Mouse (Mus musculus): ENCODE data around the gene Mfsd6l. TPM values are rescaled to one million over a fixed set of nuclear protein-coding genes. Genes with fewer than 3 reads are reported as not detected.

Mfsd6l gene
- polyA plus RNA-seq, 1 experiment from 2014 or later, result 0.27 TPM

DNA sequence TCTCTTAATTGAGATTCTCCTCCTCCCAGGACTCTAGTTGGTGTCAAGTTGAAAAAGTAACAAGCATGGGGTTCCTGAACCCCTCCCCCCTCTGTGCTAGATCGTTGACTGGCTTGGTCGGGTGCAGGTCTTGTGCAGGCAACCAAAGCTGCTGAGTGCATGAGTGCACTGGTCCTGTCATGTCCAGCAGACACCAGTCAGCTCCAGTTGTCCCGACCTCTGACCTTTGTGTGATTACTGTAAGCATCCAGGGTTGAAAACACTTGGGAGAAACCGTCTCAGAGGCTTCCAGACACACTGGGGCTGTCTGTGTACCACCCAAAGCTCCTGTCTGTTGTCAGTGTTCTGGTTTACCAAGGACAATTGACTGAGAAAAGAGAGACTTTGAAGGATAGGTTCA lies 5.6 kb upstream of the Mfsd6l start:
- DNase-seq (ENCODE audit: low spot score), result no peak

DNA sequence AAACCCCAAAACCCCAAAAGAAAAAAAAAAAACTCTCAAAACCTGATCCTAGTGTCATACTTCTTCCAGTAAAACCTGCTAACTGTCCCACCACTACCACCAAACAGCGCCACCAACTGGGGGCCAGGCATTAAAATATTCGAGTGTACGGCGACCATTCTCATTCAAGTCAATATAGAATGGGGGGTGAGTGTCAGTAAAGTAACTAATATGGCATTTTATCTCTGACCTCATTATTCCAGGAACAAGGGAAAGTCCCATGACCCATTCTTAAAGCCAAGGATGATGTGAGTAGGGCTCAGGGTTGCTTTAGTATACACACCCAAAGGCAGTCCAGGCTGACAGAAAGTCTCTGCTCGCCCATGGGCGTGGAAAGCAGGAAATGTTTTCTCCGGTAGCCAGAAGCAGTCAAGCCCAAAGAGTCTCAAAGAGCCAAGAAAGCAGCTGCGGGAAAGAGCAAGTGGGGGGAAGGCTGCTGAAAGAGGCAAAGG lies 2.0 kb upstream of the Mfsd6l start:
- DNase-seq (ENCODE audit: low spot score), result peak; percentile 65

- DNase-seq (ENCODE audit: low spot score), result peak; percentile 27
These were observed 3.6 kb downstream of the Mfsd6l start for GRCm38 (mm10) chr11:68559546-68559945.

- no peak for DNase-seq (ENCODE audit: low spot score)
These were observed 6.3 kb downstream of the Mfsd6l start for GRCm38 (mm10) chr11:68561957-68562950.

GRCm38 (mm10) chr11:68564356-68565031 lies 8.5 kb downstream of the Mfsd6l start:
- no peak for DNase-seq (ENCODE audit: low spot score)

DNA sequence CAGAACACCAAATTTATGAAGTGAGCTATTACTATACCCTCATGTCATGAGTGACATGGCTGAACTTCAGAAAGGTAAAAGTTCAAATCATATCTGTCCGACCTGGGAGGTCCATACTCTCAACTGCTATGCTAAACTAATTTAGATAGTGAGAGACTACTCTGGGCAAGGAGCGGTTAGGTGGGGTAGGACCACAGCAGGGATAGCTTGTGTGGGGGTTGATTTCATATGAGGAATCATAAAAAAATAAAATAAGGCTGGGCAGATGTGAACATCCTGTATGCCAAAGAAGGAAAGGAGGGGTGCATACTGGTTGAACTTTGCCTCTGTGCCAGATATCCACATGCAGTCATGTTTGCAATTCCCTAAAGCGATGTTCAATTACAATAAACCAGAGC lies 9.0 kb downstream of the Mfsd6l start:
- no peak for DNase-seq (ENCODE audit: low spot score)

GRCm38 (mm10) chr11:68566447-68567059 lies 10.6 kb downstream of the Mfsd6l start:
- peak; percentile 60 for DNase-seq (ENCODE audit: low spot score)

DNA sequence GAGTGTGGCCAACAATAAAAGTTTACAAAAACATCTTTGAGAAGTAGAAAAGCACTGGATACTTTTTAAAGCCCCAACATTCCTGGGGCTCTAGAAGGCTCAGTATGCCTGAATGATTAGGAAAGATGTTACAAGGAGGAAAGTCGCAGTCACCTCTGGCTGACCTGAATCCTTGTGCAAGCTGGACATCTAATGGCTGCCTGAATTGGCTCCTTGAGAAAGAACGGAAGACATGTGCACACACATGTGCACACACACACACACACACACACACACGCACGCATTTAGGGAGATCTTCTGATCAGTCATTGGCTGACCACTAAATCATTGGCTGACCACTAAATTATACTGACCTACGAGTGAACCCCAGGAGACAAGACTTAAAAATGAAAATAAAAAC lies 14.9 kb downstream of the Mfsd6l start:
- no peak for DNase-seq (ENCODE audit: low spot score)

DNA sequence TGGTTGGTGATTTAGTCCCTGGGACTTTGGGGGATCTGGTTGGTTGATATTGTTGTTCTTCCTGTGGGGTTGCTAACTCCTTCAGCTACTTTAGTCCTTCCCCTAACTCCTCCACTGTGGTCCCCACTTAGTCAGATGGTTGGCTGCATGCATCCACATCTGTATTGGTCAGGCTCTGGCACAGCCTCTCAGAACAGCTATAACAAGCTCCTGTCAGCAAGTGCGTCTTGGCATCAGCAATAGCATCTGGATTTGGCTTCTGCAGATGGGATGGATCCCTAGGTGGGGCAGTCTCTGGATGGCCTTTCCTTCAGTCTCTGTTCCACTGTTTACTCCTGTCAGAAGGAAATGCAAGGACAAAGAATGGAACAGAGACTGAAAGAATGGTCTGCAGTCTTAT lies 21.1 kb downstream of the Mfsd6l start:
- no peak for DNase-seq (ENCODE audit: low spot score)

GRCm38 (mm10) chr11:68579462-68579881 lies 23.5 kb downstream of the Mfsd6l start:
- no peak for DNase-seq (ENCODE audit: low spot score)

- DNase-seq (ENCODE audit: low spot score), result no peak
These were observed 24.6 kb downstream of the Mfsd6l start for GRCm38 (mm10) chr11:68580566-68580965.

- no peak for DNase-seq (ENCODE audit: low spot score)
These were observed 27.2 kb downstream of the Mfsd6l start for GRCm38 (mm10) chr11:68583225-68583624.

GRCm38 (mm10) chr11:68583906-68584480 lies 28.0 kb downstream of the Mfsd6l start:
- no peak for DNase-seq (ENCODE audit: low spot score)

- DNase-seq (ENCODE audit: low spot score), result peak; percentile 14
These were observed 29.9 kb downstream of the Mfsd6l start for GRCm38 (mm10) chr11:68585890-68586289.

GRCm38 (mm10) chr11:68586721-68587120 lies 30.7 kb downstream of the Mfsd6l start, which contains the start of gene Ccdc42:
Gene Ccdc42, plus strand, starts transcription at chr11:68587021.
- DNase-seq (ENCODE audit: low spot score), result no peak

- peak; percentile 73 for DNase-seq (ENCODE audit: low spot score)
These were observed 33.2 kb downstream of the Mfsd6l start for GRCm38 (mm10) chr11:68589055-68589809.

- no peak for DNase-seq (ENCODE audit: low spot score)
These were observed 35.7 kb downstream of the Mfsd6l start for GRCm38 (mm10) chr11:68591708-68592107.

DNA sequence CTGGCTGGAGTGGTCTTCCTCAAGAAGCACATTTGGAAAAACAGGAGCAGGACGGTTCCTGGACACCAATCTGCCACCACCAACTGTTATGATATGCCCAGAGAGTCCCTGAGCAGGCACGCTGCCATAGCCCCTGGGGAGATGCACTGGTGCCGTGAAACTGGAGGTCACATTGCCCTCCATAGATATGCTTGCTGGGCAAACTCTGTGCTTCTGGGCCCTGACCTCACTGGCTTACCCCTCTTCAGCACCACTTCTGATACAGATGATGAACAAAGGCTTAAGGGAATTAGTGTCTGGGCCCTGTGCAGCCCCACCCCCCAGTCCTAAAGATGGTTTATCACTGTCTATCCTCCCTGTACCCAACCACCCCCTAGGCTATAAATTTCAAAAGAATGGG lies 37.3 kb downstream of the Mfsd6l start:
- no peak for DNase-seq (ENCODE audit: low spot score)

DNA sequence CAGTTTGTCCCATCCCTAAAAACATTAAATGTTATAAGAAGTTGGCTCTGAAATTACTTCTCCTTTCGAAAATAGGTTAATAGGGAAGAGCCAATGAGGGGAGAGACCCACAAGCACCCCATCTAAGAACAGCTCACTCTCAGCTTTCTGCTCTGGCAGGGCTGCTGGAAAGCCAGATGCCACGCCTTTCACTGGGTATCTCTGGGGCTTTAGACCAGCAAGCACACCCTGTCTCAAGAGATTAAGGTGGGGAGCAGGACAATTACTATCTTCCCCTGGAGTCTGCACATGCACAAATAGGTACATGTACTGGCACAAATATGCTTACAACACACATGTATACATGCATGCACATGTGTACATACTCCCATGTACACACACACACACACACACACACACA lies 41.9 kb downstream of the Mfsd6l start:
- DNase-seq (ENCODE audit: low spot score), result no peak

- DNase-seq (ENCODE audit: low spot score), result no peak
These were observed 44.6 kb downstream of the Mfsd6l start for GRCm38 (mm10) chr11:68600551-68601021.

All from thymus, postnatal 0 days (tissue).